ENCODE assay signal across 18 mouse cellular contexts in genomic region chr7:28647016-28647415, GRCm38 (mm10). TPM values are rescaled to one million over a fixed set of nuclear protein-coding genes. Genes with fewer than 3 reads are reported as not detected.
A peak's percentile ranks its signal among the peaks of the same experiment; 100 is the strongest.
DNase-seq lines count a peak whose midpoint lies in the region; ATAC-seq and TF ChIP-seq lines count a peak whose summit lies in the region.
"Had no signal": no experiment of that assay in that cellular context is flagged by ENCODE, and none has a peak within 500 bp of the region (broad histone marks: within the 10 kb centered on the region; RNA-seq: fewer than 3 reads in every experiment).

No protein-coding gene starts in this region.

- no peaks in the 10 kb centered on the region for H3K27me3 ChIP-seq in hindbrain, postnatal 0 days (ENCODE audit: insufficient read depth, low read length)
- no peaks in the 10 kb centered on the region for H3K27me3 ChIP-seq in hindbrain, embryonic 11.5 days (ENCODE audit: control insufficient read depth, insufficient read depth, low read length)
- H3K27me3 ChIP-seq in splenic B cell, adult 2 months (ENCODE audit: control insufficient read depth, insufficient read depth, low read length, poor library complexity, severe bottlenecking): no peaks in the 10 kb centered on the region
- H3K27me3 ChIP-seq: limb, embryonic 12.5 days; lung, embryonic 15.5 days had no signal

- H3K36me3 ChIP-seq in hindbrain, postnatal 0 days (ENCODE audit: insufficient read depth, low read length): no peaks in the 10 kb centered on the region
- H3K36me3 ChIP-seq in hindbrain, embryonic 11.5 days (ENCODE audit: control insufficient read depth, insufficient read depth, low read length): no peaks in the 10 kb centered on the region
- H3K36me3 ChIP-seq in splenic B cell, adult 2 months (ENCODE audit: control insufficient read depth, insufficient read depth, low read length, poor library complexity, severe bottlenecking): no peaks in the 10 kb centered on the region
- H3K36me3 ChIP-seq: limb, embryonic 12.5 days; lung, embryonic 15.5 days had no signal

- H3K4me3 ChIP-seq in hindbrain, postnatal 0 days (ENCODE audit: low read length): no peak overlapping the region
- no peak overlapping the region for H3K4me3 ChIP-seq in hindbrain, embryonic 11.5 days (ENCODE audit: low read depth, low read length)
- H3K4me3 ChIP-seq: limb, embryonic 12.5 days; lung, embryonic 15.5 days had no signal

- H3K27ac ChIP-seq in hindbrain, postnatal 0 days: no peak overlapping the region
- no peak overlapping the region for H3K27ac ChIP-seq in hindbrain, embryonic 11.5 days (ENCODE audit: low read depth, low read length)
- H3K27ac ChIP-seq: limb, embryonic 12.5 days; lung, embryonic 15.5 days had no signal

- no peak overlapping the region for H3K9ac ChIP-seq in hindbrain, postnatal 0 days (replicated peaks; ENCODE audit: low read length)
- no peak overlapping the region for H3K9ac ChIP-seq in hindbrain, embryonic 11.5 days (ENCODE audit: low read depth, low read length)
- H3K9ac ChIP-seq: limb, embryonic 12.5 days; lung, embryonic 15.5 days had no signal

- no peaks in the 10 kb centered on the region for H3K4me1 ChIP-seq in hindbrain, postnatal 0 days (ENCODE audit: insufficient read depth, low read length)
- no peaks in the 10 kb centered on the region for H3K4me1 ChIP-seq in hindbrain, embryonic 11.5 days (replicated peaks; ENCODE audit: control insufficient read depth, insufficient read depth, low read length)
- H3K4me1 ChIP-seq: limb, embryonic 12.5 days; lung, embryonic 15.5 days had no signal

- no peaks in the 10 kb centered on the region for H3K9me3 ChIP-seq in hindbrain, postnatal 0 days (ENCODE audit: low read length)
- H3K9me3 ChIP-seq in hindbrain, embryonic 11.5 days (ENCODE audit: control insufficient read depth, low read length): no peaks in the 10 kb centered on the region
- H3K9me3 ChIP-seq: limb, embryonic 12.5 days; lung, embryonic 15.5 days had no signal

- ATAC-seq in hindbrain, postnatal 0 days: no peak
- ATAC-seq in hindbrain, embryonic 11.5 days (ENCODE audit: low FRiP score): no peak
- ATAC-seq: activated CD4-positive, CD25-positive, alpha-beta regulatory T cell, adult 4 months had no signal

- H3K4me2 ChIP-seq in hindbrain, postnatal 0 days (ENCODE audit: low read depth, low read length): no peak overlapping the region
- H3K4me2 ChIP-seq in hindbrain, embryonic 11.5 days (replicated peaks; ENCODE audit: low read depth, low read length): no peak overlapping the region
- H3K4me2 ChIP-seq: limb, embryonic 12.5 days; lung, embryonic 15.5 days had no signal

- TF ChIP-seq CTCF in hindbrain, postnatal 0 days (IDR thresholded peaks at IDR 0.05; ENCODE audit: low read depth): peak; percentile 10; the same call in 1 of the 2 replicates

- DNase-seq in hindbrain, postnatal 0 days (ENCODE audit: low spot score): no peak
- no peak for DNase-seq in hindbrain, embryonic 11.5 days (ENCODE audit: low spot score)
- DNase-seq in A20 (ENCODE audit: low read depth, low spot score) (peak; percentile 20), ZHBTc4 (ENCODE audit: low read depth, low spot score) (peak; percentile 48)
- DNase-seq in splenic B cell, adult 2 months (ENCODE audit: low read depth, low spot score): peak; percentile 10
- DNase-seq in ovary, postnatal 10 days (ENCODE audit: low spot score): no peak
- DNase-seq in left cerebral cortex, adult 18-20 months (ENCODE audit: low spot score in 2 of 2): no peak
- DNase-seq in adrenal gland, adult 8-10 months: no peak
- DNase-seq: cerebellum, postnatal 25 days; heart, adult 18-20 months; heart, postnatal 4 days; layer of hippocampus, adult 9-11 months; midbrain, embryonic 14.5 days had no signal

- 61% methylated on average over 7 of the region's 7 CpGs for WGBS in hindbrain, postnatal 0 days
- WGBS in hindbrain, embryonic 11.5 days: 58% methylated on average over 7 of the region's 7 CpGs

RNA-seq across cellular contexts. Expression of gene Acp7, which starts 15.9 kb away (rescaled TPM):
- 0.25 and 1.2 TPM in 2 replicates for total RNA-seq in hindbrain, postnatal 0 days (2014; rRNA removed)
- polyA plus RNA-seq in hindbrain, postnatal 0 days (2015; fragmentation: Nextera tagmentation; extraction: Ambion mirVana): 0.28 and 0.56 TPM in 2 replicates
- not detected in 2 replicates for polyA plus RNA-seq in hindbrain, embryonic 11.5 days (2014; fragmentation: Nextera tagmentation; extraction: Ambion mirVana)
- total RNA-seq in left cerebral cortex, adult 18-20 months (2021): 1 to 10 TPM; 2.2 to 2.4 TPM
- not detected for total RNA-seq in adrenal gland, adult 8-10 months (2022)
- total RNA-seq: heart, adult 18-20 months; heart, postnatal 4 days had no signal
- polyA plus RNA-seq: activated CD4-positive, CD25-positive, alpha-beta regulatory T cell, adult 4 months; kidney, embryonic 14.5 days; limb, embryonic 12.5 days; lung, embryonic 15.5 days; midbrain, embryonic 14.5 days; neural tube, embryonic 14.5 days had no signal

RNA-seq across cellular contexts. Expression of gene Fbxo27, which starts 45.6 kb away (rescaled TPM):
- total RNA-seq in hindbrain, postnatal 0 days (2014; rRNA removed): 5.0 and 6.1 TPM in 2 replicates
- polyA plus RNA-seq in hindbrain, postnatal 0 days (2015; fragmentation: Nextera tagmentation; extraction: Ambion mirVana): 9.0 and 10.2 TPM in 2 replicates
- 5.1 and 5.5 TPM in 2 replicates for polyA plus RNA-seq in hindbrain, embryonic 11.5 days (2014; fragmentation: Nextera tagmentation; extraction: Ambion mirVana)
- total RNA-seq in left cerebral cortex, adult 18-20 months (2021): 10 to 100 TPM; 24.6 TPM
- total RNA-seq in adrenal gland, adult 8-10 months (2022): 1 to 10 TPM; 2.5 to 3.4 (median 3.1) TPM

RNA-seq across cellular contexts. Expression of gene Pak4, which starts 49.0 kb away (rescaled TPM):
- 14.8 and 20.3 TPM in 2 replicates for total RNA-seq in hindbrain, postnatal 0 days (2014; rRNA removed)
- polyA plus RNA-seq in hindbrain, postnatal 0 days (2015; fragmentation: Nextera tagmentation; extraction: Ambion mirVana): 13.2 and 14.0 TPM in 2 replicates
- polyA plus RNA-seq in hindbrain, embryonic 11.5 days (2014; fragmentation: Nextera tagmentation; extraction: Ambion mirVana): 30.5 and 32.6 TPM in 2 replicates
- 1 to 10 TPM; 8.6 to 8.8 TPM for total RNA-seq in left cerebral cortex, adult 18-20 months (2021)
- 10 to 100 TPM; 28.5 to 37.2 (median 34.0) TPM for total RNA-seq in adrenal gland, adult 8-10 months (2022)

RNA-seq across cellular contexts. Expression of gene Samd4b, which starts 49.1 kb away (rescaled TPM):
- 58.8 and 60.5 TPM in 2 replicates for total RNA-seq in hindbrain, postnatal 0 days (2014; rRNA removed)
- 17.7 and 19.7 TPM in 2 replicates for polyA plus RNA-seq in hindbrain, postnatal 0 days (2015; fragmentation: Nextera tagmentation; extraction: Ambion mirVana)
- 25.3 and 27.4 TPM in 2 replicates for polyA plus RNA-seq in hindbrain, embryonic 11.5 days (2014; fragmentation: Nextera tagmentation; extraction: Ambion mirVana)
- 10 to 100 TPM; 67.8 to 80.1 TPM for total RNA-seq in left cerebral cortex, adult 18-20 months (2021)
- 10 to 100 TPM; 62.4 to 83.9 (median 73.4) TPM for total RNA-seq in adrenal gland, adult 8-10 months (2022)

Comparison
In these comparisons a context has a peak if more than half of its experiments do, and no peak if none do; other contexts are left out.
1. DNase-seq: peak in A20 (single experiment), ZHBTc4 (single experiment) and splenic B cell, adult 2 months (single experiment); none in hindbrain, postnatal 0 days (single experiment), hindbrain, embryonic 11.5 days (single experiment), ovary, postnatal 10 days (single experiment), left cerebral cortex, adult 18-20 months (0 of 2) and adrenal gland, adult 8-10 months (single experiment).